Mouse (Mus musculus) thymus, adult 18-20 months (tissue): ENCODE data around the gene Kcnh8.

ENCODE experiments used
- DNase-seq, 2 experiments: peaks; one replicate each; pipeline ENCODE4 v3.0.0; 2022; ENCODE audit warnings: mixed read lengths in 2 of 2

Kcnh8 gene

DNA sequence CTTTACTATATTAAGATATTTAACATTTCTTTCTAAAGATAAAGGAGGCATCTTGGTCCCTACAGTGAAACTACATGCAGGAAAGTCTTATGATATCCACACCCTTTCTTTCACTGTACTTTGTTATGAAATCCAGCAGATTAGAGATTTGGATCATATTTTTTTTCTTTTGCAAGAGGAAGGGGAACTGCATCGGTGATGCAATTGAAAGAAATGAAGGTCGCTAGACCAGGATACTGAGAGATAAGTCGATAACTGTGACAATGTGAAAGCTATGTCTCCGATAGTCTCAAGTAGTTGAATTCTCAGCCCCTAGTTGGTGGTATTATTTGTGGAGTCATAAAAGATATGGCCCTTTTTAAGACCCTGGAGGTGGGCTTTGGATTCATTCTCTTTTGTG lies 227.2 kb downstream of the Kcnh8 start:
- no peak for DNase-seq

DNA sequence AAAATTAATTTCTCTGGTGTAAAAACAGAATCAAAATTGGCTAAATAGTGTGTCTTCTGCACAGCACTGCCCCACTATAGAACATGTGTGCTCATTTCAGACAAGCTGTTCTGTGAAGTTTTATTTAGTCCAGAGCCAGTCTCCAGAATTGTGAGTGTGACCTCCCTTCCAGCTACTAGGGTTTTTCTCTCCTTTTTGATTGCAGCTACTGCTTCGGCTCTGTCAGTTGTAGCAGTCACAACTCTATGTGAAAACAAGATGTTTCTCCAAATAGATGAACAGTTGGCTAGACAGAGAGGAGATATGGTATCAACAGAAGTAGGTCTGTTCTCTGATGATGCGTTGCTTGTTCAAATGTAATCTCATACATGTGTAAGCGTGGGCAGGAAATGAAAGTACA lies 270.7 kb downstream of the Kcnh8 start:
- no peak for DNase-seq

DNA sequence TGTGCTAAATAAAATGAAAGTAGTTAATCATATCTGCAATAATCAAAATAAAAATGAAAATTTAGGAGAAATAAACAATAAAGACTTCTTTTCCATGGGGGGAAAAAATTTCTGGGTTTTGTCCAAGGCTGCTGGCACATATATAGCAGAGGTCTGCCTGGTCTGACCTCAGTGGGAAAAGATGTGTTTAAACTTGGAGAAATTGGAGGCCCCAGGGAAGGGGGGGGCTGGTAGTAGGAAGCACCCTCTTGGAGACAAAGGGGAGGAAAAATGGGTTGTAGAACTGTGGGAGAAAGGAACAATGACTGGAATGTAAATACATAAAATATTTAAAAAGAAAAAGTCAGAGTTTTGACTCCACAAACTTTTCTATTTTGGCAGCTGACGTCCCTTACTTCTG lies 276.5 kb downstream of the Kcnh8 start:
- no peak for DNase-seq

DNA sequence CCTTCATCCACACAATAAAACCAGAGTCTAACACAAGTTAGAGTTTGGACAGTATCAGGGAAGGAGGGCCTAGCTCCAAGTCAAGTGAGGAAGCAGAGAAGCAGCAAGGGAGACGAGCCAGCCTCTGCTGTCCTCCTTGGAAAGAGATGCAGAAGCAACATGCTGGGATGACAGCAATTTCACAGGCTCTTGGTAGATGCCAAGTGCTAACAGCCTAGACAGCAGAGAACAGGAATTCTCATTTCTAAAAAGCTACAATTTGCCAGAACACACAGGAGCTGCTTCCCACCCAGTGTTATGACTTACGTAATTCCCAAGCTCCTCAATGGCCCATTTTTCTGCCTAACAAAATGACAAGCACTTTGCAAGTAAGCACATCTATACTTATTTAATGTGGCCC lies 277.5 kb downstream of the Kcnh8 start:
- no peak for DNase-seq

DNA sequence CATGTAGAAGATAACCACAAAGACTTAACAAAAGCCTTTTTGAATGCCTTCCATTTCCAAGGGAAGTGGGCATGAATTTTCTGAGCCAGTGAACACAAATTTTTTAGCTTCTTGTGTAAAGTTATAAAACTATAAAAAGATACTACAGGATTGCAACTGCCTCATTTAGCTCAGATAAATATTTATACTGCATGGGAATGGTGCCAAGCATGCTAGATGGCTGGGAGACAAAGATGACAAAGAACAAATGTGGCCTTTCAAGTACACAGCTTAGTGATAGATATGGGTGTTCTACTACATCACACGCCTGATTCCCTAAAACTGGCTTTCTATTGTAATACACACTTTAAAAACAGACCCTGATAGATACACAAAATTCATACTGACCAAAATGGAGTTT lies 282.7 kb downstream of the Kcnh8 start:
- no peak for DNase-seq

DNA sequence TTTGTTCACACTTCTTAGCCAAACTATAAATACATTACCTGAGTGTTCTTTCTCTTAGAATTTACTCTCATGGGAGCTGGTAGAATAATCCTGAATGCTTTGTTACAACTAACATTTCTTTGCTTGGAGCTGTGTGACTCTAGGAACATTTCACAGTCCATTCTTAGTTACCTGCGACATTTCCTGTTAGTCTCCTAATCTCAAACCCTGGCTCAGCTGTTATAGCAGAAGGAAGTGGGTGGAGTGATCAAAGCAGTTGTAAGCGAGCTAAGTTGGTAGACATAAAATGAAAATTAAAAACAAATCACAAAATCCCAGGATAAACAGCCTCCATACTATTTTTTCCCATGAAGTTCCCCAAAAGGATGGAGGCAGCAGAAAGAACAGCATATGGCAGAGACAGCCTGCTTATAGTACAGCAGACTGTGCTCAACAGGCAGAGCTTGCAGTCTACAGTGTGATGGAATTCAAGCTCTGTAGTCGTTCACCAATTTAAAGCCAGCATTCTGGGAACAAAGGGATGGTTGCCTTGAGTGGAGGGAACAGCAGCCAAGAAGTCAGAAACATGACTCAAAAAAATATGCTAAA lies 318.1 kb downstream of the Kcnh8 start:
- no peak for DNase-seq

DNA sequence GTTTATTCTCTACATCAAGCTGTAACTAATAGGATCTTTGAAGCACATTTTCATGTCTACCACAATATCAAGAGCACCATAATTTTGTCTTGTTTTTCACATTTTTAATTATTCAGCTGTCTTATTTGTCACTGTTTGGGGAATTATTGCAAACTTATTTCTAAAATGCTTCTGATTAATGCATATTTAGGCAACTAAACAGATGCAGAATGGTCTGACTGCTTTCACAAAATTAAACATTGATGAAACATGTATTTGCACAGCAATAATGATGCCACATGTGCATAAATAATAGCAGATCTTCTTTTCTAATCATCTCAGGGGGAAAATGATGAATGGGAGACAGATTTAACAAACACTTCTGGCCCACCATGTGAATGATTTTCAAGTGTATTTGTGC lies 341.5 kb downstream of the Kcnh8 start:
- no peak for DNase-seq

DNA sequence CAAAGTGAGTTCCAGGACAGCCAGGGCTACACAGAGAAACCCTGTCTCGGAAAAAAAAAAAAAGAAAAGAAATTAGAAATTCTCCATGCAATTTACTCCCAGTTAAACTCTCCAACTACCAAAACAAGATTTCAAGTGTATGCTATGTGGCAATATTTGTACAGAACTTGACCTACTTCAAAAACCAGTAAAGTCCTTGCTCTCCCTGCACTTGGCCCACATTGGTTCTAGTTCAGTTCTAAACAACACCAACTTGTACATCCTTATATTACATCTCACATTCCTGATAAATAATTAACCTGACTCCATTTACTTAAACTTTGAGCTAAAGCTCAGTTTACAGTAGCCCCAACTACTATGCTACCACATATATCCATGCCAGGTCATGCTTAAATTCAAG lies 370.2 kb downstream of the Kcnh8 start:
- no peak for DNase-seq

DNA sequence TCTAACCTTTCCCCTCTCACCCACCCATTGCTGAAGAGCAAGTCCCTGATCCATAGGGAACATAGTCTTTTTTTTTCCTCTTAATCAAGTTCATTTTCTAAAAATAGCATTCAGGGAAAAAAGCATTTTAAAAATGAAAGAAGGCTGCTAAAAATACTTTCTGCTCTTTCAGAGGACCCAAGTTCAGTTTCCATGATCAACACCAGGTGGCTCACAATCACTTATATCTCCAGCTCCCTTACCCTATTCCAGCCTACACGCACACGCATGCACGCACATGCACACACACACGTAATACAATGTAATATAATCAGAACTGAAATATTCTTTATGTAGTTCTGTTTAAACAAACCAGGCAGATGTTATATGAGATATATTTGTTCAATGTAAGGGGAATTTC lies 378.4 kb downstream of the Kcnh8 start:
- no peak for DNase-seq
